ENCODE assay signal across 19 mouse cellular contexts in genomic region chr15:85152577-85152976, GRCm38 (mm10). TPM values are rescaled to one million over a fixed set of nuclear protein-coding genes. Genes with fewer than 3 reads are reported as not detected.
DNase-seq lines count a peak whose midpoint lies in the region; TF ChIP-seq lines count a peak whose summit lies in the region.
"Had no signal": no experiment of that assay in that cellular context is flagged by ENCODE, and none has a peak within 500 bp of the region (broad histone marks: within the 10 kb centered on the region; RNA-seq: fewer than 3 reads in every experiment).

No protein-coding gene starts in this region.

- 0 out of 2 replicates have a peak, but pooled peaks cover 1% of the 10 kb centered on the region for H3K4me1 ChIP-seq in liver, adult 2 months (ENCODE audit: control insufficient read depth, insufficient read depth, low read length)

- no peak overlapping the region for H3K9ac ChIP-seq in liver, adult 2 months (ENCODE audit: low read depth, low read length)
- H3K9ac ChIP-seq: embryonic facial prominence, embryonic 15.5 days; limb, embryonic 13.5 days; liver, postnatal 0 days had no signal

- no peak for TF ChIP-seq CTCF in gastrocnemius, adult 2 months (IDR thresholded peaks at IDR 0.05)
- no peak for TF ChIP-seq CTCF in liver, adult 2 months (IDR thresholded peaks at IDR 0.05; ENCODE audit: low read depth, low read length)

- DNase-seq in gastrocnemius, adult 2 months, result peak; percentile 75
- DNase-seq in gastrocnemius, postnatal 4 days (ENCODE audit: low spot score in 2 of 2), result no peak
- DNase-seq in liver, adult 2 months (ENCODE audit: extremely low read depth, low read depth, low spot score), result peak; percentile 60
- no peak for DNase-seq in liver
- DNase-seq in heart, adult 9 months (ENCODE audit: low spot score in 2 of 2), result peak; percentile 70 to 72
- peak; percentile 51 to 59 for DNase-seq in kidney, postnatal 36 days
- no peak for DNase-seq in layer of hippocampus, postnatal 36 days
- no peak for DNase-seq in spleen, postnatal 36 days (ENCODE audit: low spot score in 2 of 2)
- DNase-seq: B cell, adult 2 months; cerebellum, adult 8-10 months; liver, postnatal 0 days; right cerebral cortex, postnatal 14 days; thymus, postnatal 4 days had no signal

- H3K36me3 ChIP-seq in liver, adult 2 months (ENCODE audit: control insufficient read depth, insufficient read depth, low read length), result no peaks in the 10 kb centered on the region
- H3K36me3 ChIP-seq: embryonic facial prominence, embryonic 15.5 days; limb, embryonic 13.5 days had no signal

- intact Hi-C loops in gastrocnemius, adult 2 months (cut with DNase I), result loop anchor here (10.0 kb wide), 1 partner anchor 432 kb away; the partner anchor contains the start of gene Wnt7b

- 34% methylated on average over 3 of the region's 3 CpGs for WGBS in liver, adult 2 months

- no peaks in the 10 kb centered on the region for H3K27me3 ChIP-seq in liver, adult 2 months (ENCODE audit: control insufficient read depth, insufficient read depth, low read length)
- H3K27me3 ChIP-seq: embryonic facial prominence, embryonic 15.5 days; limb, embryonic 13.5 days had no signal

- no peak overlapping the region for H3K4me3 ChIP-seq in gastrocnemius, adult 2 months
- H3K4me3 ChIP-seq in liver, adult 2 months (ENCODE audit: insufficient read depth, low read depth, low read length), result no peak overlapping the region
- H3K4me3 ChIP-seq: embryonic facial prominence, embryonic 15.5 days; left cerebral cortex, adult 2 months; limb, embryonic 13.5 days had no signal

- H3K79me2 ChIP-seq in liver, adult 2 months (ENCODE audit: control insufficient read depth, insufficient read depth, low read length), result no peaks in the 10 kb centered on the region

- no peak for TF ChIP-seq POLR2A in liver, adult 2 months (IDR thresholded peaks at IDR 0.05; ENCODE audit: extremely low read depth, insufficient read depth, low read length)

- H3K27ac ChIP-seq in gastrocnemius, adult 2 months, result peak overlapping the region; percentile 13; the same call in 1 of the 2 replicates
- H3K27ac ChIP-seq in liver, adult 2 months (replicated peaks; ENCODE audit: insufficient read depth, low read depth, low read length), result no peak overlapping the region
- H3K27ac ChIP-seq: embryonic facial prominence, embryonic 15.5 days; left cerebral cortex, adult 2 months; limb, embryonic 13.5 days had no signal

RNA-seq across cellular contexts. Expression of gene Ribc2, which starts 20.7 kb away (rescaled TPM):
- total RNA-seq in gastrocnemius, adult 2 months (2021), result not detected
- not detected for total RNA-seq in gastrocnemius, postnatal 4 days (2021)
- total RNA-seq in liver, adult 2 months (2014; rRNA removed), result not detected in 2 replicates
- not detected in 2 replicates for polyA plus RNA-seq in liver, adult 2 months (2012; rRNA removed)
- under 1 TPM; 0.20 to 0.46 TPM for total RNA-seq in layer of hippocampus, postnatal 36 days (2021)
- total RNA-seq: hematopoietic stem cell, adult 5-6 weeks; megakaryocyte, adult 5-6 weeks had no signal
- polyA plus RNA-seq: liver, postnatal 0 days had no signal

RNA-seq across cellular contexts. Expression of gene Smc1b, which starts 20.8 kb away (rescaled TPM):
- total RNA-seq in gastrocnemius, adult 2 months (2021), result not detected
- total RNA-seq in gastrocnemius, postnatal 4 days (2021), result under 1 TPM; 0.08 to 0.17 TPM
- 0.20 and 2.5 TPM in 2 replicates for total RNA-seq in liver, adult 2 months (2014; rRNA removed)
- polyA plus RNA-seq in liver, adult 2 months (2012; rRNA removed), result 0.01 TPM in 1 of 2 replicates, not detected in the other
- not detected for total RNA-seq in layer of hippocampus, postnatal 36 days (2021)
- total RNA-seq: left cerebral cortex, adult 2 months; megakaryocyte, adult 5-6 weeks had no signal
- polyA plus RNA-seq: neural tube, embryonic 11.5 days had no signal

RNA-seq across cellular contexts. Expression of gene Fbln1, which starts 53.2 kb away (rescaled TPM):
- total RNA-seq in gastrocnemius, adult 2 months (2021), result 10 to 100 TPM in 1 of 2 experiments, 1 to 10 TPM in 1; 6.5 to 20.9 TPM
- total RNA-seq in gastrocnemius, postnatal 4 days (2021), result 10 to 100 TPM; 41.1 to 42.4 TPM
- 0.83 and 1.2 TPM in 2 replicates for total RNA-seq in liver, adult 2 months (2014; rRNA removed)
- polyA plus RNA-seq in liver, adult 2 months (2012; rRNA removed), result 1.4 and 1.6 TPM in 2 replicates
- 10 to 100 TPM in 1 of 2 experiments, 1 to 10 TPM in 1; 9.7 to 16.6 TPM for total RNA-seq in layer of hippocampus, postnatal 36 days (2021)

Comparison
In these comparisons a context has a peak if more than half of its experiments do, and no peak if none do; other contexts are left out.
1. DNase-seq: peak in gastrocnemius, adult 2 months (single experiment), liver, adult 2 months (single experiment), heart, adult 9 months (2 of 2) and kidney, postnatal 36 days (2 of 2); none in gastrocnemius, postnatal 4 days (0 of 2), liver (single experiment), layer of hippocampus, postnatal 36 days (0 of 2) and spleen, postnatal 36 days (0 of 2).